Mouse (Mus musculus): ENCODE data around the gene Stard13. TPM values are rescaled to one million over a fixed set of nuclear protein-coding genes. Genes with fewer than 3 reads are reported as not detected.

The Stard13 gene
- total and polyA plus RNA-seq, 2 experiments = 7.8 to 21.3 TPM

DNA sequence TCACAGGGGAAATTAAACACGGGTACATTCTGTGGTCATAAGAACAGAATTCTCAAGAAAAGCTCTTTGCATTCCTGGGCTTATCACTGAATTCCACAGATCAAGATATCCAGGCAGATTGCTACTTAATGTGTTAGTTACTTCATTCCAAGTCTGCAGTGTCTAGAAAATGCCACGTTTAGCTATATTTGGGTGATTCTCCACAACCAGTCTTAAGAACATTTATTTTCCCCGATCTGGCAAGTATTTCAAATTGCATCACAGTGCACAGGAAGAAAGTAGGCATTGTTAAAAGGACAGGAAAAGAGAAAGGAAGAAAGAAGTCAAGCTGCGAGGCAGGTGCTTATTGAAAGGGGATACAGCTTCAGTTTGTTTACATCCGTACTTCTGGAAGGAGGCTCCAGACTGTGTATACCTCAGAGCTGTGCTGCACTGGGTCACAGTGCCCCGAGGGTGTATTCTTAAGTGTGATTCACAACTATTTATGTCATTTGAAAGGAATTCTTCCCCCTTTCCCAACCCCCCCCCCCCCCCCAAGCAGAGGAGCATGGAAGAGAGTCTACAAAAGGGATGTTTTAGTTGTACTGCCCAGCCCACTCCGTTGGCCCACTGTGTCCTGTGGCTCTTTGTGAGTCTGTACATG is 179.4 kb downstream of the Stard13 start:
- Histone ChIP-seq H3K27ac (replicated peaks; ENCODE audit: insufficient read depth, low read depth, low read length) (no peak overlapping the region), H3K4me1 (ENCODE audit: control insufficient read depth, insufficient read depth, low read length) (peaks cover 2% of the 10 kb centered on the region; the same call in 1 of the 2 replicates), H3K9ac (ENCODE audit: low read depth, low read length) (no peak overlapping the region), H3K27me3 (ENCODE audit: control insufficient read depth, insufficient read depth, low read length) (no peaks in the 10 kb centered on the region), H3K4me3 (ENCODE audit: insufficient read depth, low read depth, low read length) (no peak overlapping the region), H3K36me3 (ENCODE audit: control insufficient read depth, insufficient read depth, low read length) (peaks cover 66% of the 10 kb centered on the region), H3K79me2 (ENCODE audit: control insufficient read depth, insufficient read depth, low read length) (no peaks in the 10 kb centered on the region)
- TF ChIP-seq CTCF (IDR thresholded peaks at IDR 0.05; ENCODE audit: low read depth, low read length) (no peak), POLR2A (IDR thresholded peaks at IDR 0.05; ENCODE audit: extremely low read depth, insufficient read depth, low read length) (no peak)
- DNase-seq (ENCODE audit: extremely low read depth, low read depth, low spot score) = no peak
- 76% methylated on average over 7 of the region's 7 CpGs for WGBS

DNA sequence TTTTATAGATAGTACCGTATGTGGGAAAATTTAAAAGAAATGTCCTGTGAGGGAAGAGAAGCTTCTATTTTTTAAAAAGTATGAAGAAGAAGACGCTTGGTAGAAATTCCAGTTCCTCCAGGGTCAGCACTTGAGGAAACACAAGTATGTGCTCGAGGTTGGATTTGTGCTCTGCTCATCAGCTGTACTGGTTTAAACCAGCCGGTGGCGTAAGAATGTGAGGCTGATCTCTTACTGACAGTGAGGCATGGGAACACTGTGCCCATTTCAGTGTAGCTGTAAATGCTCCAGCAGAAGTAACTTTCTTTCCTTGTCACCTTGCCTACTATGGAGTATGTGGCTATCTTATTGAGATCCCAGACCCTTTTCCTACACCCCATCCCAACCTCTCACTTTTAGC is 180.4 kb downstream of the Stard13 start:
- no peaks in the 10 kb centered on the region for H3K79me2 ChIP-seq (ENCODE audit: control insufficient read depth, insufficient read depth, low read length)
- TF ChIP-seq POLR2A (IDR thresholded peaks at IDR 0.05; ENCODE audit: extremely low read depth, insufficient read depth, low read length) = no peak
- TF ChIP-seq CTCF (IDR thresholded peaks at IDR 0.05; ENCODE audit: low read depth, low read length) = no peak
- no peak overlapping the region for H3K27ac ChIP-seq (replicated peaks; ENCODE audit: insufficient read depth, low read depth, low read length)
- 93% methylated on average over 5 of the region's 5 CpGs for WGBS
- H3K9ac ChIP-seq (ENCODE audit: low read depth, low read length) = no peak overlapping the region
- no peak overlapping the region for H3K4me3 ChIP-seq (ENCODE audit: insufficient read depth, low read depth, low read length)
- peaks cover 75% of the 10 kb centered on the region for H3K36me3 ChIP-seq (ENCODE audit: control insufficient read depth, insufficient read depth, low read length)
- H3K27me3 ChIP-seq (ENCODE audit: control insufficient read depth, insufficient read depth, low read length) = no peaks in the 10 kb centered on the region
- no peaks in the 10 kb centered on the region for H3K4me1 ChIP-seq (ENCODE audit: control insufficient read depth, insufficient read depth, low read length)
- no peak for DNase-seq (ENCODE audit: extremely low read depth, low read depth, low spot score)

DNA sequence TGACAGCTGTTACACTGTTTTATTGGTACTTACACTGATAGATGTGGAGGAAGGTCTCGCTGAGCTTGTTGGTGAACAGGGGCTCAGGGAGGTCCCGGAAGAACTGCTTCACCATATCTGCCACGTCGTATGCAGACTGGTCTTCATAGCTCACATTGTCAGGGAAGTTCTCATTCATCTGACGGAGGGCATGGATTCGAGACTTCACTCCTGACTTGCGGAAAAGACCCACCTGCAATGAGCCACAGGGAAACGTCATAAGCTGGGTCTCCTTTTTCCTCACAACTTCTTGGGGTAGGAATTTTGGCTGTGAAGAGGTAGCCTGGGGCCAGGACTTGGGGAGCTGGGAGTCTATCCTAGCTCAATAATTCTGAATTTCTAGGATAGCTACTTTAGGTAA is 181.3 kb downstream of the Stard13 start:
- peaks cover 71% of the 10 kb centered on the region for H3K36me3 ChIP-seq (ENCODE audit: control insufficient read depth, insufficient read depth, low read length)
- H3K4me1 ChIP-seq (ENCODE audit: control insufficient read depth, insufficient read depth, low read length) = no peaks in the 10 kb centered on the region
- H3K79me2 ChIP-seq (ENCODE audit: control insufficient read depth, insufficient read depth, low read length) = no peaks in the 10 kb centered on the region
- TF ChIP-seq CTCF (IDR thresholded peaks at IDR 0.05; ENCODE audit: low read depth, low read length) (no peak), POLR2A (IDR thresholded peaks at IDR 0.05; ENCODE audit: extremely low read depth, insufficient read depth, low read length) (no peak)
- no peak for DNase-seq (ENCODE audit: extremely low read depth, low read depth, low spot score)
- H3K27me3 ChIP-seq (ENCODE audit: control insufficient read depth, insufficient read depth, low read length) = no peaks in the 10 kb centered on the region
- H3K9ac ChIP-seq (ENCODE audit: low read depth, low read length) = no peak overlapping the region
- H3K4me3 ChIP-seq (ENCODE audit: insufficient read depth, low read depth, low read length) = no peak overlapping the region
- H3K27ac ChIP-seq (replicated peaks; ENCODE audit: insufficient read depth, low read depth, low read length) = no peak overlapping the region
- WGBS = over 99% methylated on average over 8 of the region's 8 CpGs

DNA sequence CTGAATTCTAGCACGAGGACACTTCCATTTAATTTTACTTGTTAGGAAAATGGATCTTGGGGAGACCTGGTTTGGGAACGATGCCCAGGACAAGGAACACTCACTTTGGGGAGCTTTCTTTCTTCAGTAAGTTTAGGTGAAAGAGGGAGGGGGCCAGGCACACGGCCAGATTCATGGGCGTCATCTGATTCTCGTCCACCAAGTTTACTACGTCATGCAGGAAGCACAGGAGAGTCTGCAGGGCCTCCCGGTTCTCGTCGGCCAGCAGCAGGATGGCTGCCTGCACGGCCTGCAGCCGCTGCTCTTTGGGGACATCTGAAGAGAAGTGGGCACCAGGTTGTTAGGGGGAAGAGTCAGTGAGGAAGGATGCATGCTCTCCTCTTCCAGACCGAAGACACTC is 186.1 kb downstream of the Stard13 start:
- no peak for DNase-seq (ENCODE audit: extremely low read depth, low read depth, low spot score)
- H3K36me3 ChIP-seq (ENCODE audit: control insufficient read depth, insufficient read depth, low read length) = peaks cover 56% of the 10 kb centered on the region
- H3K4me3 ChIP-seq (ENCODE audit: insufficient read depth, low read depth, low read length) = no peak overlapping the region
- peaks cover 9% of the 10 kb centered on the region for H3K4me1 ChIP-seq (ENCODE audit: control insufficient read depth, insufficient read depth, low read length)
- WGBS = 89% methylated on average over 12 of the region's 12 CpGs
- H3K27me3 ChIP-seq (ENCODE audit: control insufficient read depth, insufficient read depth, low read length) = no peaks in the 10 kb centered on the region
- TF ChIP-seq POLR2A (IDR thresholded peaks at IDR 0.05; ENCODE audit: extremely low read depth, insufficient read depth, low read length) (no peak), CTCF (IDR thresholded peaks at IDR 0.05; ENCODE audit: low read depth, low read length) (no peak)
- no peak overlapping the region for H3K9ac ChIP-seq (ENCODE audit: low read depth, low read length)
- H3K79me2 ChIP-seq (ENCODE audit: control insufficient read depth, insufficient read depth, low read length) = no peaks in the 10 kb centered on the region
- H3K27ac ChIP-seq (replicated peaks; ENCODE audit: insufficient read depth, low read depth, low read length) = no peak overlapping the region

DNA sequence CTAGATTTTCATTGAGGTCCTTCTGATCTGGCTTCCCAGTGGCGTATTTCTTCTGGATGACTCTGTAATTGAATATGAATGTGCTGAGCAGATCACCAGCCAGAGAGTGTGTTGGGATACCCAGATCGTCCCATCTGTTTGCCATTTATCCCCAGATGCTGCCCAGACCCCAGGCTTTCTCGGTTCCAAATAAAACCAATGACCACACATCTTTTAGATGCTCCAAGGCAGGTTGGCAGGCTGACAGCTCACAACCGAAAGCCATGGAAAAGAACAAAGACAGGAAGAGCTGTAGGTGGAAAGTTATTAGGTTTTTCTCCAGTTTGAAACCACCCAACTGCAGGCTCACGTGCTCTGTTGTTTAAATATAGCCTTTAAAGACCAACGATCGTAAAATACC is 186.7 kb downstream of the Stard13 start:
- WGBS = 88% methylated on average over 7 of the region's 7 CpGs
- no peak for DNase-seq (ENCODE audit: extremely low read depth, low read depth, low spot score)
- peaks cover 55% of the 10 kb centered on the region for H3K36me3 ChIP-seq (ENCODE audit: control insufficient read depth, insufficient read depth, low read length)
- no peak overlapping the region for H3K9ac ChIP-seq (ENCODE audit: low read depth, low read length)
- no peaks in the 10 kb centered on the region for H3K27me3 ChIP-seq (ENCODE audit: control insufficient read depth, insufficient read depth, low read length)
- H3K27ac ChIP-seq (replicated peaks; ENCODE audit: insufficient read depth, low read depth, low read length) = no peak overlapping the region
- H3K79me2 ChIP-seq (ENCODE audit: control insufficient read depth, insufficient read depth, low read length) = no peaks in the 10 kb centered on the region
- H3K4me1 ChIP-seq (ENCODE audit: control insufficient read depth, insufficient read depth, low read length) = peaks cover 11% of the 10 kb centered on the region
- H3K4me3 ChIP-seq (ENCODE audit: insufficient read depth, low read depth, low read length) = no peak overlapping the region
- TF ChIP-seq CTCF (IDR thresholded peaks at IDR 0.05; ENCODE audit: low read depth, low read length) = no peak
- no peak for TF ChIP-seq POLR2A (IDR thresholded peaks at IDR 0.05; ENCODE audit: extremely low read depth, insufficient read depth, low read length)

DNA sequence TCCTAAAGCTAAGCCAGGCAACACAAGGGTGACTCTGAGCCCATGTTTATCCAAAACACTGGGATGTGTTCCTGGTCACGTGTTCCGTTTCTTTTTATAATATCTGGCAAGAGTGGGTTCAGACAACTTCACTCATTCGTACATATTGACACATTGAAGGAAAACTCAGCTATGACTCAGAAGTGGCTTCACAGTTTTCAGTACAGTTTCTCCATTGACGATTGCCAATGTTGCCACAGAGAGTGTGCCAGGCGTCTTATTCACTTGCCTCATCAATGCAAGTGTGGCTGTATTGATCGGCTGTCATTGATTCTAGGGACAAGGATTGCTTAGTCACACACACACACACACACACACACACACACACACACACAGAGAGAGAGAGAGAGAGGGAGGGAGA is 187.5 kb downstream of the Stard13 start:
- H3K79me2 ChIP-seq (ENCODE audit: control insufficient read depth, insufficient read depth, low read length) = no peaks in the 10 kb centered on the region
- WGBS = 33% methylated on average over 6 of the region's 6 CpGs

More for the DNA sequence above, 187.5 kb downstream of the Stard13 start:
- Histone ChIP-seq H3K4me3 (ENCODE audit: insufficient read depth, low read depth, low read length) (no peak overlapping the region), H3K27ac (replicated peaks; ENCODE audit: insufficient read depth, low read depth, low read length) (peak overlapping the region; percentile 8; the same call in 1 of the 2 replicates), H3K4me1 (ENCODE audit: control insufficient read depth, insufficient read depth, low read length) (peaks cover 11% of the 10 kb centered on the region), H3K9ac (ENCODE audit: low read depth, low read length) (no peak overlapping the region), H3K27me3 (ENCODE audit: control insufficient read depth, insufficient read depth, low read length) (no peaks in the 10 kb centered on the region), H3K36me3 (ENCODE audit: control insufficient read depth, insufficient read depth, low read length) (peaks cover 56% of the 10 kb centered on the region)
- peak; percentile 75 for DNase-seq (ENCODE audit: extremely low read depth, low read depth, low spot score)
- no peak for TF ChIP-seq CTCF (IDR thresholded peaks at IDR 0.05; ENCODE audit: low read depth, low read length)
- TF ChIP-seq POLR2A (IDR thresholded peaks at IDR 0.05; ENCODE audit: extremely low read depth, insufficient read depth, low read length) = no peak
